Mouse (Mus musculus) hindbrain, embryonic 16.5 days (tissue): ENCODE measurements around the gene Gbf1. TPM values are rescaled to one million over a fixed set of nuclear protein-coding genes. Genes with fewer than 3 reads are reported as not detected.

Experiments
- ATAC-seq: fragments of 200-750 bp; cut with Nextera tagmentation; 2 replicates; pipeline ENCODE4 v1.8.0; 2017; ENCODE audit warnings: moderate TSS enrichment, moderate library complexity
- H3K27ac ChIP-seq: fragments of 300-500 bp; sonication (generic); 2 replicates; pipeline ENCODE4 v1.5.1; 2014; ENCODE audit warnings: low read depth, mild to moderate bottlenecking, control low read depth, low read length, moderate library complexity
- H3K27me3 ChIP-seq: fragments of 300-500 bp; sonication (generic); replicated peaks from 2 replicates; pipeline ENCODE4 v1.6.1; 2014; ENCODE audit warnings: low read length; ENCODE audit not compliant: control insufficient read depth, insufficient read depth
- H3K36me3 ChIP-seq: fragments of 300-500 bp; sonication (generic); 2 replicates; pipeline ENCODE4 v1.6.1; 2014; ENCODE audit warnings: mild to moderate bottlenecking, low read length, moderate library complexity, mixed read lengths; ENCODE audit not compliant: control insufficient read depth, insufficient read depth
- H3K4me1 ChIP-seq: fragments of 300-500 bp; sonication (generic); 2 replicates; pipeline ENCODE4 v1.6.1; 2014; ENCODE audit warnings: low read depth, low read length; ENCODE audit not compliant: control insufficient read depth, insufficient read depth
- H3K4me2 ChIP-seq: fragments of 300-500 bp; sonication (generic); 2 replicates; pipeline ENCODE4 v1.6.1; 2014; ENCODE audit warnings: mild to moderate bottlenecking, low read length, control low read depth, moderate library complexity
- H3K4me3 ChIP-seq: fragments of 300-500 bp; sonication (generic); 2 replicates; pipeline ENCODE4 v1.5.1; 2014; ENCODE audit warnings: mild to moderate bottlenecking, low read length, control low read depth, moderate library complexity
- H3K9ac ChIP-seq: fragments of 300-500 bp; sonication (generic); 2 replicates; pipeline ENCODE4 v1.6.1; 2014; ENCODE audit warnings: low read depth, mild to moderate bottlenecking, control low read depth, low read length, moderate library complexity
- H3K9me3 ChIP-seq: fragments of 300-500 bp; sonication (generic); 2 replicates; pipeline ENCODE4 v1.6.1; 2014; ENCODE audit warnings: mild to moderate bottlenecking, low read length, moderate library complexity; ENCODE audit not compliant: control insufficient read depth
- WGBS: fragments of 180-500 bp; shearing (Covaris S2); extraction: QIAGEN DNeasy Blood & Tissue Kit; methylation state at CpG from one replicate; pipeline ENCODE4 v1.1.7; 2014; 5-methylcytosine and 5-hydroxymethylcytosine counted together
- polyA plus RNA-seq: library from polyadenylated mRNA; unstranded; fragments of >200 nt; fragmentation: Nextera tagmentation; extraction: Ambion mirVana; gene quantifications from 2 replicates; pipeline ENCODE4 v1.2.1, GENCODE M21; 2015

Gene Gbf1
- 60.3 and 71.0 TPM in 2 replicates for polyA plus RNA-seq

DNA sequence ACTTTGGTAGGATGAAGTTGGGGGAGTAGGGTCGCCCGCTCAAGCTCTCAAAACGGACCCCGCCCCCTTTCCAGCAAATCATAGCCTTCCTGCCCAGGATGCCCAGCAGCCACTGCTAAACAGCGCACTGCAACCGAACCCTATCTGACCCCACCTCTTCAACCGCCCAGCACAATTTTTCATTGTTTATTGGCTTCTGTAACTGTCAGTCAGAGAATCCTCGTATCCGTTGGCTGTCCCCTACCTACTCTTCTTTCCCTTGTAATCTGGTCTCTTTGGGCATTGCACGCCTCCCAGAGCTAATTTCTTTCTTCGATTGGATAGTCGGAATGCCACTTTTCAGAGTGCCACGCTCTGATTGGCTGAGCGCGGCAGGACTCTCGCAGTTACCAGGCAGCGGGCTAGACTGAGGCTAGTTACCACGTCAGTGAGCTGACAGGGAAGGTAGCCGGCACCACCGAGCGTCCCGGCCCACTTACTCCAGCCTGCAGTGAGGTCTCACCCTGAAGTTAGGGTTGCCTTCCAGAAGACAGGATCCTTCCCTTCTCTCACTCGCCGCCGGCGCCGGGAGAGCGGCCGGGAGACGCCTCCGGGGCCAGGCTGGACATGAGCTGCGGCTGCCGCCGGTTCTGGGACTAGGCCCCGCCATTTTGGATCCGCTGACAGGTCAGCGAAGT lies at the start of gene Gbf1:
Gbf1 (plus strand) TSS at position 383 of the 677 bp plus-strand sequence.
- peaks cover 31% of the 10 kb centered on the region for H3K4me1 ChIP-seq
- H3K9me3 ChIP-seq = no peaks in the 10 kb centered on the region
- WGBS = 0% methylated on average over 37 of the region's 37 CpGs
- peak within 1 kb of the TSS; percentile 80 for H3K4me2 ChIP-seq
- ATAC-seq = peak; percentile 99
- peaks cover 23% of the 10 kb centered on the region for H3K27me3 ChIP-seq
- H3K9ac ChIP-seq = peak within 1 kb of the TSS; percentile 78
- H3K36me3 ChIP-seq = no peaks in the 10 kb centered on the region
- H3K4me3 ChIP-seq = peak within 1 kb of the TSS; percentile 72
- H3K27ac ChIP-seq = peak within 1 kb of the TSS; percentile 85

DNA sequence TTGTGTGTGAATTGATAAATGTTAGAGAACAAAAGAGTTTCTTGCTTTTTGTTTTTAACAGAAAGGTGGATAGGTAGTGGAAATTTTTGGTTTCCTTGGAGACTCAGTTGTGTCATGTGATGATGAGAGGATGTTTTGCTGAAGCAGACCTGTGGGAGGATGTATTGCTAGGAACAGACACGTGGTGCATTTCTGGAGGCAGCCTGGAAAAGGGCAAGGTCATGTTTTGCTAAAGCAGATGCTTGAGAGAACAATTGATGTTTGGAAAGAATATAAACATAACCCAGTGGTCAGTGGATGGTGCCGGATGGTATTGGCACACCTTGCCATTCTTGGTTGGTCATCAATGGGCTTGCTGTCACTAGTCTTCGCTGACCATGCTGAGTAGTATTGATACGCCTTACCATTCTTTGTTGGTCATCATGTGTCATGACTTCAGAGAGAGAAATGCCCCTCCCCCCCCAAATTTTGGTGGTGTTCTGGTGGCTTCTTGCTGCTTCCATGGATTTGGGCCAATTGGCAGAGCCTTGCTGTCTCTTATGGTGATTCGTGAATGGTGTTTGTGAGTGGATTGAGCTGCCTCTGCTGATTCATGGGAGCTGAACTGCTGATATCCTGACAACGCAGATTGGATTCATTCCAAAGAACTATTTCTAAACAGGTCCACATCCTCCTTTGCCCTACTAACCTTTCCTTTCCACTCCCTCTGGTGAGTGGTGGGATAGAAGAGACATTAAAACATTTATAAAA lies 48.7 kb upstream of the Gbf1 start:
- Histone ChIP-seq H3K9me3 (no peaks in the 10 kb centered on the region), H3K36me3 (no peaks in the 10 kb centered on the region), H3K4me1 (no peaks in the 10 kb centered on the region), H3K4me3 (no peak overlapping the region), H3K27me3 (no peaks in the 10 kb centered on the region), H3K27ac (no peak overlapping the region), H3K4me2 (no peak overlapping the region), H3K9ac (no peak overlapping the region)
- no peak for ATAC-seq
- WGBS = 88% methylated on average over 5 of the region's 6 CpGs

DNA sequence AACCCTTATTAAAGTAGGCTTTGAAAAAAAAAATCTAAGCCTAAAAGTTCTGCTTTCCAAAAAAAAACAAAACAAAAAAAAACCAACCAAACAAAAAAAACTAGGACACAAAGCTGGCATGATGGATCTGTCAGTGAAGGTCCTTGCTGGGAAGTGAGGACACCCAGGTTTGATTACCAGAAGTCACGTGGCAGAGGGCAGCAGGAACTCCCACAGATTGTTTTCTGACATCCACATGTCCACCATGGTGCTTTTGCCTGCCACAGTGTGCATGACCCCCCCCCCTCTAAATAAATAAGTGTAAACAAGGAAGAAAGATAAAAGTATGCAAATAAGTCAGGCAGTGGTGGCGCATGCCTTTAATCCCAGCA lies 48.1 kb upstream of the Gbf1 start:
- no peaks in the 10 kb centered on the region for H3K27me3 ChIP-seq
- H3K4me3 ChIP-seq = no peak overlapping the region
- 78% methylated on average over 2 of the region's 2 CpGs for WGBS
- H3K4me2 ChIP-seq = no peak overlapping the region
- no peaks in the 10 kb centered on the region for H3K4me1 ChIP-seq
- H3K9me3 ChIP-seq = no peaks in the 10 kb centered on the region
- H3K9ac ChIP-seq = no peak overlapping the region
- H3K36me3 ChIP-seq = no peaks in the 10 kb centered on the region
- ATAC-seq = no peak
- no peak overlapping the region for H3K27ac ChIP-seq

DNA sequence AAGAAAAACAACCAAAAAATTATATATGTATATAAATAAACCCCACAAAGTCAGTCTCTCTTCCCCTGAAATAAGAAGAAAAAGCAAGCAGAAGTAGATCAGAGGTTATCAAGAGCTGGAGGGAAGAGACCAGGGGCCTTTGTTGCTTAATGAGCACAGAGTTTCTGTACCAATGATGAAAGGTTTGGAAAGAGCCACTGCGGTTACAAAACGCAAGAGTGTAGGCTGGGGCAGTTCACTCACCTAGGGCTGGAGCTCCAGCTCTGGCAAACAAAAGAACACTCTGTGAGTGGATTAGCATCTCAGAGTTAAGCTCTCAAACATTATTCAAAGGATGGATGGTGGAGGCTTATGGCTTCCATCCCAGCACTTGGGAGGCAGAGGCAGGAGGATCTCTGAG lies 42.1 kb upstream of the Gbf1 start:
- Histone ChIP-seq H3K36me3 (no peaks in the 10 kb centered on the region), H3K27me3 (no peaks in the 10 kb centered on the region), H3K9me3 (no peaks in the 10 kb centered on the region), H3K27ac (no peak overlapping the region), H3K4me3 (no peak overlapping the region), H3K4me2 (no peak overlapping the region), H3K4me1 (no peaks in the 10 kb centered on the region), H3K9ac (no peak overlapping the region)
- 74% methylated on average over 2 of the region's 2 CpGs for WGBS
- ATAC-seq = no peak

DNA sequence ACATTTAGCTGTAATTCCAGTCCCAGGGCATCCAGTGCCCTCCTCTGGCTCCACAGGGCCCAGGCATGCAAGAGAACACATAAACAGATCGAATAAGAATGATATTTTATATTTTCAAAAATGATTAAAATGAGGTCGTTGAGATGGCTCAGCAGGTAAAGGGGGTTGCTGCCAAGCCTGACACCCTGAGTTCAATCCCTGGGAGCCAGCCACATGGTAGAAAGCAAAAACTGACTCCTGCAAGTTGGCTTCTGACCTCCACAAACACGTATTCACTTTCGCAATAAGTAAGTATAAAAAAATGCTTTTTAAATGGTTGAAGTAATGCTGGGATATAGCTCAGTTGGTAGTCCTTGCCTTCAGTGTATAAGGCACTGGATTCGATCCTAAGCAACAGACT lies 41.5 kb upstream of the Gbf1 start:
- H3K4me2 ChIP-seq = no peak overlapping the region
- H3K27me3 ChIP-seq = no peaks in the 10 kb centered on the region
- no peak overlapping the region for H3K27ac ChIP-seq
- H3K4me3 ChIP-seq = no peak overlapping the region
- no peak overlapping the region for H3K9ac ChIP-seq
- no peaks in the 10 kb centered on the region for H3K4me1 ChIP-seq
- no peak for ATAC-seq
- no peaks in the 10 kb centered on the region for H3K36me3 ChIP-seq
- WGBS = 87% methylated on average over 5 of the region's 5 CpGs
- H3K9me3 ChIP-seq = no peaks in the 10 kb centered on the region

DNA sequence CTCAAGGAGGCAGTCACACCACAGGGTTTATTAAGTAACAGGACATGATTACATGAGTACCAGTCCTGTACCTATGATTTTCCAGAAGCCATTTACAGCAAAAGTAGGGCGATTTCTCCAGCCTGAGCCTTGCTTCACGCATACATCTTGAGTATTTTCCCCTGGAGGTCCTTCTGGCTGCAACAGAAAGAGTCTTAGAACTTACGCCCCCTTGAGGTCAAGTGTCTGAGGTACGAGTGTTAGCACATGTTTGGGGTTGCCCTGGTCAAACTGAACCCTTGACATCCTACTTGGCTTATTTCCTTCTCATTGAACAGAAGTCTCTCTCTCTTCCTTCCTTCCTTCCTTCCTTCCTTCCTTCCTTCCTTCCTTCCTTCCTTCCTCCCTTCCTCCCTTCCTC lies 37.7 kb upstream of the Gbf1 start:
- no peak overlapping the region for H3K4me3 ChIP-seq
- H3K9ac ChIP-seq = no peak overlapping the region
- no peak overlapping the region for H3K27ac ChIP-seq
- H3K4me1 ChIP-seq = no peaks in the 10 kb centered on the region
- no peak for ATAC-seq
- H3K4me2 ChIP-seq = no peak overlapping the region
- 56% methylated on average over 4 of the region's 4 CpGs for WGBS
- H3K27me3 ChIP-seq = no peaks in the 10 kb centered on the region
- no peaks in the 10 kb centered on the region for H3K9me3 ChIP-seq
- no peaks in the 10 kb centered on the region for H3K36me3 ChIP-seq

DNA sequence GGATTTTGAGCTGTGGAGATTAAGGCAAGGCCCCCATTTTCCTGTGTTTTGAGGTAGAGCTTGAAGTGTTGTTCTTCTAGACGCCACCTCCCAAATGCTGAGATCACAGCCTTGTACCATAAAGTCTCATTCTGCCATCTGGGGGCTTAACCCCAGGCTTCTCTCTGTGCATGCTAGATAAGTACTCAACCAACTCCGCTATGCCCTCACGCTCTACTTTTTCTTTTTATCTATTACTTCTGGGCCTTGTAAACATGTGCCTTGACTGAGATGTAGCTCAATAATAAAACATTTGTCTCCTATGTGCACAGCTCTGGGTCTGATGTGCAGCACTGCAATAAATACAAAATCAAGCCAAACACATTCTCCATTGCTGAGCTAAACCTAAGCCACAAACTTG lies 32.9 kb upstream of the Gbf1 start:
- 93% methylated on average over 3 of the region's 3 CpGs for WGBS
- no peak overlapping the region for H3K27ac ChIP-seq

DNA sequence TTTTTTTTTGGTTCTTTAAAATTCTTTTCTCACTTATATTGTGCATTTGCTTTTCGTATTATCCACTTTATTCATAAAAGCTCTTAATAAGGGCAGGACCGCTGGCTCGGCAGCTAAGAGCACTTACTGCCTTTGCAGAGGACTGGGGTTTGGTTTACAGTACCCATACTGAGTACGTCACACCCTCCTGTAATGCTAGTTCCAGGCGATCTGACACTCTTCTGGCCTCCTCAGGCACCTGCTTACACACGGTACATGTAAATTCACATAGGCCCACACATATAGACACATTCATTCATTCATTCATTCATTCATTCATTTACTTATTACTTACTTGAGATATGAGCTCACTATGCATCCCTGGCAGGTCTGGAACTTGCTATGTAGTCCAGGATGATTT lies 31.4 kb upstream of the Gbf1 start:
- Histone ChIP-seq H3K27me3 (no peaks in the 10 kb centered on the region), H3K9me3 (no peaks in the 10 kb centered on the region), H3K27ac (no peak overlapping the region), H3K36me3 (no peaks in the 10 kb centered on the region), H3K4me3 (no peak overlapping the region), H3K4me2 (no peak overlapping the region), H3K4me1 (no peaks in the 10 kb centered on the region), H3K9ac (no peak overlapping the region)
- WGBS = 74% methylated on average over 6 of the region's 6 CpGs
- ATAC-seq = no peak

More for the DNA sequence above, 32.9 kb upstream of the Gbf1 start:
- Histone ChIP-seq H3K4me2 (no peak overlapping the region), H3K27me3 (no peaks in the 10 kb centered on the region), H3K4me3 (no peak overlapping the region), H3K36me3 (no peaks in the 10 kb centered on the region), H3K9ac (no peak overlapping the region), H3K9me3 (no peaks in the 10 kb centered on the region), H3K4me1 (no peaks in the 10 kb centered on the region)
- no peak for ATAC-seq

DNA sequence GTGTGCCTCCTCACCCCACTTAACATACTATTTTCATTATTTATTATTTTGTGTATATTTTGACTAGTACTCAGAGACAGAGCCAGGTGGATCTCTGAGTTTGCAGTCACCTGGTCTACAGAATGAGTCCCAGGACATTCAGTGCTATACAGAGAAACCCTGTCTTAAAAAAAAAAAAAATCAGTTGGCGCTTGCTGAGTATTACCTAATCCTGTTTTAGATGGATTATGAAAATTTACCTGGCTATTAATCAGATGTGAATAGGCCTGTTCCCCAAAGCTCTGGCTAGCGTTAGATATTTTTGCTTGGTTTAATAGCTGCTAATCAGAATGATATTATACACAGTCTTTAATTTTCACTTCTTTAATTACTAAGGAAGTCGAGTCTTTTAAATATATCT lies 28.4 kb upstream of the Gbf1 start:
- ATAC-seq = no peak
- Histone ChIP-seq H3K27ac (no peak overlapping the region), H3K4me3 (no peak overlapping the region), H3K4me2 (no peak overlapping the region), H3K36me3 (no peaks in the 10 kb centered on the region), H3K9me3 (no peaks in the 10 kb centered on the region), H3K9ac (no peak overlapping the region), H3K27me3 (no peaks in the 10 kb centered on the region), H3K4me1 (no peaks in the 10 kb centered on the region)
- 85% methylated on average over 3 of the region's 3 CpGs for WGBS
